Comparison of ENCODE assay signal across 25 mouse cellular contexts in the genomic region with DNA sequence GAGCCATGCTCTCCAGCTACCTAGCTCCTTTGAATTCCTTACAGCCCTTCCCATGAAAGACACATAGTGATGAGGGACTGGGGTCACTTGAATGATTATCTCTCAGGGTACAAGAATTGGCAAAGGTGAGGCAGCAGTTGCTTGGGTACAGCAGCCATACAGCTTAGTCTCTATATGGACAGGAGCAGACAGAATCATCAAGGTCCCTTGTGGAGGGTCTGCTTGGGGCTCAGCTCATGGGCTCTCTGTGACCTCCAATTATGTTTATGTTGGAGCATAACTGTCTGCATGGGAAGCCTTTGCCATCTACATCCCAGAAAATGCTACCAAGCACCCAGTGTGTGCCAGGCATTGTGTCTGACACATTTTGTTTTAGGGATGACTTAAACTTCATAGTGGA.
"Had no signal": no experiment of that assay in that cellular context is flagged by ENCODE, and none has a peak within 500 bp of the region (broad histone marks: within the 10 kb centered on the region; RNA-seq: fewer than 3 reads in every experiment).

No protein-coding gene starts in this region.

- H3K9me3 ChIP-seq: heart, embryonic 13.5 days; heart, embryonic 15.5 days; hindbrain, embryonic 12.5 days; hindbrain, embryonic 15.5 days; kidney, embryonic 15.5 days; limb, embryonic 13.5 days; limb, embryonic 15.5 days had no signal

- H3K27ac ChIP-seq: heart, adult 2 months; heart, embryonic 13.5 days; heart, embryonic 15.5 days; hindbrain, embryonic 12.5 days; hindbrain, embryonic 15.5 days; hindbrain, postnatal 0 days; kidney, embryonic 15.5 days; kidney, postnatal 0 days; limb, embryonic 13.5 days; limb, embryonic 15.5 days had no signal

- H3K4me2 ChIP-seq: heart, embryonic 11.5 days; heart, embryonic 13.5 days; heart, embryonic 15.5 days; hindbrain, embryonic 12.5 days; hindbrain, embryonic 15.5 days; kidney, embryonic 15.5 days; limb, embryonic 13.5 days; limb, embryonic 15.5 days had no signal

- ATAC-seq: hindbrain, postnatal 0 days; intestine, embryonic 16.5 days had no signal

- H3K4me3 ChIP-seq: heart, adult 2 months; heart, embryonic 13.5 days; heart, embryonic 15.5 days; hindbrain, embryonic 12.5 days; hindbrain, embryonic 15.5 days; kidney, embryonic 15.5 days; limb, embryonic 13.5 days; limb, embryonic 15.5 days had no signal

- DNase-seq: gastrocnemius, postnatal 14 days; gastrocnemius, postnatal 36 days; heart, adult 11 months; heart, adult 2 months; heart, postnatal 14 days; heart, postnatal 36 days; kidney, adult 11 months; kidney, adult 2 months; kidney, adult 9 months; kidney, postnatal 14 days; kidney, postnatal 36 days; layer of hippocampus, adult 9-11 months; layer of hippocampus, postnatal 36 days; left cerebral cortex, postnatal 4 days had no signal

- H3K27me3 ChIP-seq: heart, embryonic 13.5 days; heart, embryonic 15.5 days; hindbrain, embryonic 12.5 days; hindbrain, embryonic 15.5 days; kidney, embryonic 15.5 days; limb, embryonic 13.5 days; limb, embryonic 15.5 days had no signal

- H3K4me1 ChIP-seq: hindbrain, embryonic 12.5 days; hindbrain, embryonic 15.5 days; kidney, embryonic 15.5 days; limb, embryonic 13.5 days; limb, embryonic 15.5 days had no signal

- H3K36me3 ChIP-seq: heart, embryonic 13.5 days; heart, embryonic 15.5 days; hindbrain, embryonic 12.5 days; hindbrain, embryonic 15.5 days; kidney, embryonic 15.5 days; limb, embryonic 13.5 days; limb, embryonic 15.5 days had no signal

- H3K9ac ChIP-seq: heart, embryonic 13.5 days; heart, embryonic 15.5 days; hindbrain, embryonic 12.5 days; hindbrain, embryonic 15.5 days; kidney, embryonic 15.5 days; limb, embryonic 13.5 days; limb, embryonic 15.5 days had no signal
